Mouse (Mus musculus) kidney, embryonic 14.5 days (tissue): Measurements from ENCODE around the gene Gsdme. TPM values are rescaled to one million over a fixed set of nuclear protein-coding genes. Genes with fewer than 3 reads are reported as not detected.

Experiments
- ATAC-seq: fragments of 200-750 bp; cut with Nextera tagmentation; 2 replicates; pipeline ENCODE4 v1.8.0; 2017; ENCODE audit warnings: moderate number of reproducible peaks, mild to moderate bottlenecking, moderate TSS enrichment, moderate library complexity; ENCODE audit not compliant: low FRiP score, low TSS enrichment
- H3K27ac ChIP-seq: fragments of 300-500 bp; sonication (generic); 2 replicates; pipeline ENCODE4 v1.5.1; 2014; ENCODE audit warnings: low read depth, mild to moderate bottlenecking, low read length, moderate library complexity, mixed read lengths
- H3K27me3 ChIP-seq: fragments of 300-500 bp; sonication (generic); 2 replicates; pipeline ENCODE4 v1.6.1; 2014; ENCODE audit warnings: mild to moderate bottlenecking, low read length; ENCODE audit not compliant: control insufficient read depth, insufficient read depth
- H3K36me3 ChIP-seq: fragments of 300-500 bp; sonication (generic); 2 replicates; pipeline ENCODE4 v1.6.1; 2014; ENCODE audit warnings: low read length, mixed read lengths; ENCODE audit not compliant: control insufficient read depth, insufficient read depth
- H3K4me1 ChIP-seq: fragments of 300-500 bp; sonication (generic); 2 replicates; pipeline ENCODE4 v1.6.1; 2014; ENCODE audit warnings: low read length, mixed read lengths; ENCODE audit not compliant: control insufficient read depth, insufficient read depth
- H3K4me2 ChIP-seq: fragments of 300-500 bp; sonication (generic); replicated peaks from 2 replicates; pipeline ENCODE4 v1.6.1; 2014; ENCODE audit warnings: low read depth, mild to moderate bottlenecking, low read length
- H3K4me3 ChIP-seq: fragments of 300-500 bp; sonication (generic); 2 replicates; pipeline ENCODE4 v1.5.1; 2014; ENCODE audit warnings: mild to moderate bottlenecking, low read length
- H3K9ac ChIP-seq: fragments of 300-500 bp; sonication (generic); 2 replicates; pipeline ENCODE4 v1.6.1; 2014; ENCODE audit warnings: low read depth, mild to moderate bottlenecking, low read length, moderate library complexity
- H3K9me3 ChIP-seq: fragments of 300-500 bp; sonication (generic); 2 replicates; pipeline ENCODE4 v1.6.1; 2016; ENCODE audit warnings: low read length; ENCODE audit not compliant: control insufficient read depth
- whole genome bisulfite sequencing: fragments of 180-500 bp; shearing (Covaris S2); extraction: QIAGEN DNeasy Blood & Tissue Kit; methylation state at CpG from one replicate; pipeline ENCODE4 v1.1.7; 2014; 5-methylcytosine and 5-hydroxymethylcytosine counted together
- polyA plus RNA-seq: library from polyadenylated mRNA; unstranded; fragments of >200 nt; fragmentation: Nextera tagmentation; extraction: Ambion mirVana; gene quantifications from 2 replicates; pipeline ENCODE4 v1.2.1, GENCODE M21; 2014

The Gsdme gene
- 61.7 and 65.6 TPM in 2 replicates for polyA plus RNA-seq

- no peak for ATAC-seq
- Histone ChIP-seq H3K9me3 (no peaks in the 10 kb centered on the region), H3K4me1 (peaks cover 13% of the 10 kb centered on the region), H3K36me3 (no peaks in the 10 kb centered on the region), H3K9ac (no peak within 1 kb of the TSS), H3K27me3 (no peaks in the 10 kb centered on the region), H3K27ac (no peak within 1 kb of the TSS), H3K4me2 (no peak within 1 kb of the TSS), H3K4me3 (no peak within 1 kb of the TSS)
- 75% methylated on average over 6 of the region's 6 CpGs for WGBS
Observed at GRCm38 (mm10) chr6:50263670-50264069, at the start of gene Gsdme. TSS of gene Gsdme (minus strand) at chr6:50263862.

- H3K9ac ChIP-seq, result no peak overlapping the region
- H3K27me3 ChIP-seq, result no peaks in the 10 kb centered on the region
- no peaks in the 10 kb centered on the region for H3K4me1 ChIP-seq
- no peaks in the 10 kb centered on the region; the same call in 1 of the 2 replicates for H3K36me3 ChIP-seq
- 45% methylated on average over 4 of the region's 4 CpGs for WGBS
- H3K9me3 ChIP-seq, result no peaks in the 10 kb centered on the region
- ATAC-seq, result peak; percentile 85
- no peak overlapping the region for H3K4me3 ChIP-seq
- H3K4me2 ChIP-seq, result no peak overlapping the region
- H3K27ac ChIP-seq, result no peak overlapping the region
Observed at GRCm38 (mm10) chr6:50312647-50313046, 49.0 kb upstream of the Gsdme start.

GRCm38 (mm10) chr6:50309019-50309418 is 45.4 kb upstream of the Gsdme start:
- Histone ChIP-seq H3K4me3 (no peak overlapping the region), H3K27me3 (no peaks in the 10 kb centered on the region), H3K9ac (no peak overlapping the region), H3K27ac (no peak overlapping the region), H3K9me3 (no peaks in the 10 kb centered on the region), H3K4me1 (no peaks in the 10 kb centered on the region), H3K36me3 (no peaks in the 10 kb centered on the region; the same call in 1 of the 2 replicates), H3K4me2 (no peak overlapping the region)
- 47% methylated on average over 6 of the region's 6 CpGs for WGBS
- no peak for ATAC-seq

- H3K27ac ChIP-seq, result no peak overlapping the region
- 81% methylated on average over 4 of the region's 4 CpGs for WGBS
- no peaks in the 10 kb centered on the region for H3K9me3 ChIP-seq
- H3K4me1 ChIP-seq, result no peaks in the 10 kb centered on the region
- no peaks in the 10 kb centered on the region for H3K27me3 ChIP-seq
- H3K36me3 ChIP-seq, result peaks cover 4% of the 10 kb centered on the region; the same call in 1 of the 2 replicates
- no peak overlapping the region for H3K4me3 ChIP-seq
- no peak overlapping the region for H3K9ac ChIP-seq
- H3K4me2 ChIP-seq, result no peak overlapping the region
- no peak for ATAC-seq
Observed at GRCm38 (mm10) chr6:50306625-50307024, 43.0 kb upstream of the Gsdme start.

GRCm38 (mm10) chr6:50304949-50305491 is 41.4 kb upstream of the Gsdme start:
- H3K27me3 ChIP-seq, result no peaks in the 10 kb centered on the region
- no peak overlapping the region for H3K9ac ChIP-seq
- peaks cover 4% of the 10 kb centered on the region; the same call in 1 of the 2 replicates for H3K36me3 ChIP-seq
- no peak overlapping the region for H3K4me3 ChIP-seq
- H3K27ac ChIP-seq, result no peak overlapping the region
- no peaks in the 10 kb centered on the region for H3K9me3 ChIP-seq
- H3K4me2 ChIP-seq, result no peak overlapping the region
- ATAC-seq, result peak; percentile 60; the same call in 1 of the 2 replicates
- no peaks in the 10 kb centered on the region for H3K4me1 ChIP-seq
- WGBS, result 63% methylated on average over 4 of the region's 4 CpGs

- WGBS, result 92% methylated on average over 7 of the region's 7 CpGs
- no peaks in the 10 kb centered on the region for H3K4me1 ChIP-seq
- no peak overlapping the region for H3K4me3 ChIP-seq
- no peak overlapping the region for H3K4me2 ChIP-seq
- no peaks in the 10 kb centered on the region for H3K9me3 ChIP-seq
- no peak for ATAC-seq
- no peaks in the 10 kb centered on the region for H3K27me3 ChIP-seq
- H3K9ac ChIP-seq, result no peak overlapping the region
- 0 out of 2 replicates have a peak, but pooled peaks cover 4% of the 10 kb centered on the region for H3K36me3 ChIP-seq
- H3K27ac ChIP-seq, result no peak overlapping the region
Observed at GRCm38 (mm10) chr6:50301121-50301520, 37.5 kb upstream of the Gsdme start.

GRCm38 (mm10) chr6:50300622-50301021 is 37.0 kb upstream of the Gsdme start:
- no peak overlapping the region for H3K4me2 ChIP-seq
- no peaks in the 10 kb centered on the region for H3K4me1 ChIP-seq
- H3K9me3 ChIP-seq, result no peaks in the 10 kb centered on the region
- no peak overlapping the region for H3K9ac ChIP-seq
- H3K36me3 ChIP-seq, result 0 out of 2 replicates have a peak, but pooled peaks cover 4% of the 10 kb centered on the region
- no peak for ATAC-seq
- no peaks in the 10 kb centered on the region for H3K27me3 ChIP-seq
- H3K27ac ChIP-seq, result no peak overlapping the region
- H3K4me3 ChIP-seq, result no peak overlapping the region
- 67% methylated on average over 6 of the region's 6 CpGs for WGBS

GRCm38 (mm10) chr6:50299071-50299470 is 35.4 kb upstream of the Gsdme start:
- WGBS, result 92% methylated on average over 7 of the region's 7 CpGs

GRCm38 (mm10) chr6:50297671-50298070 is 34.0 kb upstream of the Gsdme start:
- no peaks in the 10 kb centered on the region for H3K27me3 ChIP-seq
- no peak overlapping the region for H3K4me2 ChIP-seq
- H3K27ac ChIP-seq, result no peak overlapping the region
- no peak overlapping the region for H3K4me3 ChIP-seq
- H3K9ac ChIP-seq, result no peak overlapping the region
- H3K4me1 ChIP-seq, result no peaks in the 10 kb centered on the region
- no peak for ATAC-seq
- H3K9me3 ChIP-seq, result no peaks in the 10 kb centered on the region
- H3K36me3 ChIP-seq, result no peaks in the 10 kb centered on the region
- WGBS, result 78% methylated on average over 9 of the region's 9 CpGs

More at GRCm38 (mm10) chr6:50299071-50299470, 35.4 kb upstream of the Gsdme start:
- no peak overlapping the region for H3K27ac ChIP-seq
- H3K36me3 ChIP-seq, result 0 out of 2 replicates have a peak, but pooled peaks cover 4% of the 10 kb centered on the region
- H3K9ac ChIP-seq, result no peak overlapping the region
- no peak overlapping the region for H3K4me3 ChIP-seq
- ATAC-seq, result no peak
- H3K4me2 ChIP-seq, result no peak overlapping the region
- H3K4me1 ChIP-seq, result no peaks in the 10 kb centered on the region
- no peaks in the 10 kb centered on the region for H3K27me3 ChIP-seq
- no peaks in the 10 kb centered on the region for H3K9me3 ChIP-seq
